Mouse (Mus musculus) ES-Bruce4 (cell line): ENCODE data around the gene Suds3.

Experiments
- CTCF ChIP-seq: IDR thresholded peaks from one replicate; pipeline ENCODE4 v1.8.1; 2011; ENCODE audit warnings: low read depth, low read length
- POLR2A ChIP-seq: IDR thresholded peaks from one replicate; pipeline ENCODE4 v1.8.1; 2011; ENCODE audit warnings: low read length; ENCODE audit not compliant: insufficient read depth

DNA sequence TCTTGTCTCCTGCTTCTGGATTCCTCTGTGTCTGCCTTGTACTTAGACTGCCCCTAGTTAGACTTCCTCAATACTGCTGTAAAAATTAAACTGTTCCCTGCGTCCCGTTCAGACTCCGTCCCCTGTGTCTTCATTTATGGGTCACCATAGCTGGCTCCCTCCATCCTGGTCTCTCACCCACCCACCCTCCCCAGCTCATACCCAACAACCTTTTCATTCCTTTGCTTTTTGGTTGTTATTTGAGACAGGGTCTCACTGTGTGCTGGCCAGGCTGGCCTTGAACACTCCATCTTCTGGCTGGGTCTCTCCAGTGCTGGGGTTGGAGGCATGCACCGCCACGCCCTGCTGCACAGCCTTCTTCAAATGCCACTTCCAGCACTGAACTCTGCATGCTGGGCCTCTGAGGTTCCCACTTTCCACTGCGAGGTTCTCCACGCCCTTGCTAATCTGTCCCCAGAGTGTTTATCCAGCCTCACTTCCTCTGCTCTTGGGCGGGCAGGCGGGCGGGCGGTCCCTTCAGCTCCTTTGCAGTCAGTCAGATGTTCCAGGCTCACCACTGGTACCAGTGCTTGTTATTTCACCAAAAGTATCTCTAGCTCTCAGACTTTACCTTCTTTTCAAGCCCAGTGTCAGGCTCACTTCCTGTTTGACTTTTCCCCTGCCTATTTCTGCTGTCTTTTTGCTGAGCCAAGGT is 22.5 kb upstream of the Suds3 start:
- TF ChIP-seq CTCF = no peak
- TF ChIP-seq POLR2A = no peak
